Mouse (Mus musculus): ENCODE data around the gene Stk26.

The Stk26 gene

GRCm38 (mm10) chrX:50924629-50925364 is 84.0 kb downstream of the Stk26 start:
- DNase-seq (ENCODE audit: low read depth, low spot score), result peak; percentile 56

GRCm38 (mm10) chrX:50926893-50927545 is 86.2 kb downstream of the Stk26 start:
- no peak for DNase-seq (ENCODE audit: low read depth, low spot score)

- DNase-seq (ENCODE audit: low read depth, low spot score), result peak; percentile 11
Observed at GRCm38 (mm10) chrX:50930309-50930708, 89.5 kb downstream of the Stk26 start.

GRCm38 (mm10) chrX:50937117-50937516 is 96.3 kb downstream of the Stk26 start:
- DNase-seq (ENCODE audit: low read depth, low spot score), result no peak

GRCm38 (mm10) chrX:50942610-50943009 is 101.8 kb downstream of the Stk26 start, which contains the start of gene Frmd7:
TSS of gene Frmd7 (minus strand) at chrX:50942710.
- no peak for DNase-seq (ENCODE audit: low read depth, low spot score)
